Mouse (Mus musculus): ENCODE results near the gene Gm42715. TPM values are rescaled to one million over a fixed set of nuclear protein-coding genes. Genes with fewer than 3 reads are reported as not detected.

Gene Gm42715
- polyA plus RNA-seq, 1 experiment from 2014 or later = 24.7 TPM

- H3K36me3 ChIP-seq (ENCODE audit: control insufficient read depth, insufficient read depth, low read length) = peaks cover 5% of the 10 kb centered on the region; the same call in 1 of the 2 replicates
- no peaks in the 10 kb centered on the region for H3K27me3 ChIP-seq (ENCODE audit: control insufficient read depth, insufficient read depth, low read length)
- no peak for DNase-seq (ENCODE audit: low spot score)
- H3K9ac ChIP-seq (ENCODE audit: low read length) = no peak overlapping the region
- H3K4me1 ChIP-seq (replicated peaks; ENCODE audit: control insufficient read depth, insufficient read depth, low read length) = peaks cover 8% of the 10 kb centered on the region
- no peak for ATAC-seq (replicated peaks; ENCODE audit: low FRiP score)
- WGBS = 92% methylated on average over 7 of the region's 7 CpGs
- H3K4me3 ChIP-seq (ENCODE audit: low read depth, low read length) = no peak overlapping the region
- H3K27ac ChIP-seq (ENCODE audit: low read depth, low read length) = no peak overlapping the region
- H3K9me3 ChIP-seq (ENCODE audit: control insufficient read depth, low read length) = no peaks in the 10 kb centered on the region
- H3K4me2 ChIP-seq (ENCODE audit: low read depth, low read length, severe bottlenecking) = no peak overlapping the region
Observed at GRCm38 (mm10) chr7:127585031-127585430, 65.6 kb downstream of the Gm42715 start.

- DNase-seq (ENCODE audit: low spot score) (peak; percentile 46), ATAC-seq (replicated peaks; ENCODE audit: low FRiP score) (no peak)
- H3K9ac ChIP-seq (ENCODE audit: low read length) = no peak overlapping the region
- H3K9me3 ChIP-seq (ENCODE audit: control insufficient read depth, low read length) = no peaks in the 10 kb centered on the region
- 93% methylated on average over 6 of the region's 6 CpGs for WGBS
- no peak overlapping the region for H3K4me2 ChIP-seq (ENCODE audit: low read depth, low read length, severe bottlenecking)
- H3K4me1 ChIP-seq (replicated peaks; ENCODE audit: control insufficient read depth, insufficient read depth, low read length) = peaks cover 8% of the 10 kb centered on the region
- no peaks in the 10 kb centered on the region for H3K27me3 ChIP-seq (ENCODE audit: control insufficient read depth, insufficient read depth, low read length)
- peaks cover 5% of the 10 kb centered on the region; the same call in 1 of the 2 replicates for H3K36me3 ChIP-seq (ENCODE audit: control insufficient read depth, insufficient read depth, low read length)
- no peak overlapping the region for H3K4me3 ChIP-seq (ENCODE audit: low read depth, low read length)
- no peak overlapping the region for H3K27ac ChIP-seq (ENCODE audit: low read depth, low read length)
Observed at GRCm38 (mm10) chr7:127586149-127586548, 66.8 kb downstream of the Gm42715 start.

GRCm38 (mm10) chr7:127587196-127587595 lies 67.8 kb downstream of the Gm42715 start:
- Histone ChIP-seq H3K4me2 (ENCODE audit: low read depth, low read length, severe bottlenecking) (peak overlapping the region; percentile 84), H3K4me3 (ENCODE audit: low read depth, low read length) (peak overlapping the region; percentile 89), H3K36me3 (ENCODE audit: control insufficient read depth, insufficient read depth, low read length) (peaks cover 9% of the 10 kb centered on the region; the same call in 1 of the 2 replicates), H3K9ac (ENCODE audit: low read length) (peak overlapping the region; percentile 31; the same call in 1 of the 2 replicates), H3K27ac (ENCODE audit: low read depth, low read length) (no peak overlapping the region), H3K4me1 (replicated peaks; ENCODE audit: control insufficient read depth, insufficient read depth, low read length) (peaks cover 8% of the 10 kb centered on the region), H3K9me3 (ENCODE audit: control insufficient read depth, low read length) (no peaks in the 10 kb centered on the region), H3K27me3 (ENCODE audit: control insufficient read depth, insufficient read depth, low read length) (no peaks in the 10 kb centered on the region)
- 69% methylated on average over 5 of the region's 5 CpGs for WGBS
- ATAC-seq (replicated peaks; ENCODE audit: low FRiP score) (no peak), DNase-seq (ENCODE audit: low spot score) (peak; percentile 51)

- no peaks in the 10 kb centered on the region for H3K9me3 ChIP-seq (ENCODE audit: control insufficient read depth, low read length)
- under 1% methylated on average over 50 of the region's 50 CpGs for WGBS
- DNase-seq (ENCODE audit: low spot score) = peak; percentile 95
- H3K4me2 ChIP-seq (ENCODE audit: low read depth, low read length, severe bottlenecking) = peak within 1 kb of the TSS; percentile 84
- H3K27me3 ChIP-seq (ENCODE audit: control insufficient read depth, insufficient read depth, low read length) = no peaks in the 10 kb centered on the region
- peaks cover 3% of the 10 kb centered on the region; the same call in 1 of the 2 replicates for H3K36me3 ChIP-seq (ENCODE audit: control insufficient read depth, insufficient read depth, low read length)
- H3K4me3 ChIP-seq (ENCODE audit: low read depth, low read length) = peak within 1 kb of the TSS; percentile 89
- peak within 1 kb of the TSS; percentile 44; the same call in 1 of the 2 replicates for H3K27ac ChIP-seq (ENCODE audit: low read depth, low read length)
- peak within 1 kb of the TSS; percentile 79 for H3K9ac ChIP-seq (ENCODE audit: low read length)
- H3K4me1 ChIP-seq (replicated peaks; ENCODE audit: control insufficient read depth, insufficient read depth, low read length) = peaks cover 8% of the 10 kb centered on the region
- peak; percentile 97 for ATAC-seq (replicated peaks; ENCODE audit: low FRiP score)
Observed at GRCm38 (mm10) chr7:127588011-127588871, 68.9 kb downstream of the Gm42715 start, which contains the start of the genes Ccdc189 and Rnf40. Ccdc189 (minus strand) TSS chr7:127588595. Rnf40 (plus strand) TSS chr7:127588767.

- Histone ChIP-seq H3K9ac (ENCODE audit: low read length) (peak overlapping the region; percentile 79), H3K4me3 (ENCODE audit: low read depth, low read length) (peak overlapping the region; percentile 89), H3K9me3 (ENCODE audit: control insufficient read depth, low read length) (no peaks in the 10 kb centered on the region), H3K4me2 (ENCODE audit: low read depth, low read length, severe bottlenecking) (peak overlapping the region; percentile 84), H3K4me1 (replicated peaks; ENCODE audit: control insufficient read depth, insufficient read depth, low read length) (peaks cover 8% of the 10 kb centered on the region), H3K27ac (ENCODE audit: low read depth, low read length) (no peak overlapping the region), H3K27me3 (ENCODE audit: control insufficient read depth, insufficient read depth, low read length) (no peaks in the 10 kb centered on the region), H3K36me3 (ENCODE audit: control insufficient read depth, insufficient read depth, low read length) (peaks cover 3% of the 10 kb centered on the region; the same call in 1 of the 2 replicates)
- ATAC-seq (replicated peaks; ENCODE audit: low FRiP score) = no peak
- DNase-seq (ENCODE audit: low spot score) = no peak
- 4% methylated on average over 29 of the region's 29 CpGs for WGBS
Observed at GRCm38 (mm10) chr7:127588901-127589300, 69.5 kb downstream of the Gm42715 start.

- Histone ChIP-seq H3K4me1 (replicated peaks; ENCODE audit: control insufficient read depth, insufficient read depth, low read length) (peaks cover 8% of the 10 kb centered on the region), H3K9ac (ENCODE audit: low read length) (no peak overlapping the region; the same call in 1 of the 2 replicates), H3K9me3 (ENCODE audit: control insufficient read depth, low read length) (no peaks in the 10 kb centered on the region), H3K27ac (ENCODE audit: low read depth, low read length) (no peak overlapping the region), H3K27me3 (ENCODE audit: control insufficient read depth, insufficient read depth, low read length) (no peaks in the 10 kb centered on the region), H3K4me2 (ENCODE audit: low read depth, low read length, severe bottlenecking) (no peak overlapping the region; the same call in 1 of the 2 replicates), H3K4me3 (ENCODE audit: low read depth, low read length) (peak overlapping the region; percentile 89; the same call in 1 of the 2 replicates), H3K36me3 (ENCODE audit: control insufficient read depth, insufficient read depth, low read length) (peaks cover 7% of the 10 kb centered on the region; the same call in 1 of the 2 replicates)
- ATAC-seq (replicated peaks; ENCODE audit: low FRiP score) (no peak), DNase-seq (ENCODE audit: low spot score) (no peak)
- WGBS = 87% methylated on average over 9 of the region's 9 CpGs
Observed at GRCm38 (mm10) chr7:127589637-127590036, 70.3 kb downstream of the Gm42715 start.

DNA sequence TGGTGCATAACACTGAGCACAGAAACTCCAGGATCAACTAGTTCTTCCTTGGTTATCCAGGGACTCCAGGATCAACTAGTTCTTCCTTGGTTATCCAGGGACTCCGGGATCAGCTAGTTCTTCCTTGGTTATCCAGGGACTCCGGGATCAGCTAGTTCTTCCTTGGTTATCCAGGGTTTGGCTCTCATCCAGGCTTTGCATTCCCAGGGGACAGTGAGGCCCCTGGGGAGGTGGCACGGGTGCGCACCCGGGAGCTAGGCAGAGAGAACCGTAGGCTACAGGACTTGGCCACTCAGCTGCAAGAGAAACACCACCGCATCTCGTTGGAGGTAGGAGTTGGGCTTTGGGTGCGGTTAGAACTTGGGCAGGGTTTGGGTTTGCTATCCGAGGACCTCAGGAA lies 71.7 kb downstream of the Gm42715 start:
- no peak overlapping the region for H3K4me3 ChIP-seq (ENCODE audit: low read depth, low read length)
- ATAC-seq (replicated peaks; ENCODE audit: low FRiP score) (no peak), DNase-seq (ENCODE audit: low spot score) (no peak)
- H3K9ac ChIP-seq (ENCODE audit: low read length) = no peak overlapping the region
- H3K9me3 ChIP-seq (ENCODE audit: control insufficient read depth, low read length) = no peaks in the 10 kb centered on the region
- no peak overlapping the region for H3K4me2 ChIP-seq (ENCODE audit: low read depth, low read length, severe bottlenecking)
- H3K27me3 ChIP-seq (ENCODE audit: control insufficient read depth, insufficient read depth, low read length) = no peaks in the 10 kb centered on the region
- H3K4me1 ChIP-seq (replicated peaks; ENCODE audit: control insufficient read depth, insufficient read depth, low read length) = peaks cover 8% of the 10 kb centered on the region
- H3K27ac ChIP-seq (ENCODE audit: low read depth, low read length) = no peak overlapping the region
- peaks cover 11% of the 10 kb centered on the region; the same call in 1 of the 2 replicates for H3K36me3 ChIP-seq (ENCODE audit: control insufficient read depth, insufficient read depth, low read length)
- WGBS = 95% methylated on average over 10 of the region's 10 CpGs

GRCm38 (mm10) chr7:127592575-127592974 lies 73.2 kb downstream of the Gm42715 start:
- Histone ChIP-seq H3K27ac (ENCODE audit: low read depth, low read length) (no peak overlapping the region), H3K27me3 (ENCODE audit: control insufficient read depth, insufficient read depth, low read length) (no peaks in the 10 kb centered on the region), H3K4me1 (replicated peaks; ENCODE audit: control insufficient read depth, insufficient read depth, low read length) (peaks cover 3% of the 10 kb centered on the region), H3K36me3 (ENCODE audit: control insufficient read depth, insufficient read depth, low read length) (peaks cover 21% of the 10 kb centered on the region), H3K9ac (ENCODE audit: low read length) (no peak overlapping the region), H3K9me3 (ENCODE audit: control insufficient read depth, low read length) (no peaks in the 10 kb centered on the region), H3K4me3 (ENCODE audit: low read depth, low read length) (no peak overlapping the region), H3K4me2 (ENCODE audit: low read depth, low read length, severe bottlenecking) (no peak overlapping the region)
- ATAC-seq (replicated peaks; ENCODE audit: low FRiP score) (no peak), DNase-seq (ENCODE audit: low spot score) (no peak)
- 92% methylated on average over 14 of the region's 14 CpGs for WGBS
